Mouse (Mus musculus): ENCODE data around the gene Mgrn1.

The Mgrn1 gene

GRCm38 (mm10) chr16:4879101-4879707 lies 6.8 kb upstream of the Mgrn1 start:
- DNase-seq (ENCODE audit: low read depth): peak; percentile 59

GRCm38 (mm10) chr16:4879708-4880124 lies 6.3 kb upstream of the Mgrn1 start:
- DNase-seq (ENCODE audit: low read depth): peak; percentile 87

DNA sequence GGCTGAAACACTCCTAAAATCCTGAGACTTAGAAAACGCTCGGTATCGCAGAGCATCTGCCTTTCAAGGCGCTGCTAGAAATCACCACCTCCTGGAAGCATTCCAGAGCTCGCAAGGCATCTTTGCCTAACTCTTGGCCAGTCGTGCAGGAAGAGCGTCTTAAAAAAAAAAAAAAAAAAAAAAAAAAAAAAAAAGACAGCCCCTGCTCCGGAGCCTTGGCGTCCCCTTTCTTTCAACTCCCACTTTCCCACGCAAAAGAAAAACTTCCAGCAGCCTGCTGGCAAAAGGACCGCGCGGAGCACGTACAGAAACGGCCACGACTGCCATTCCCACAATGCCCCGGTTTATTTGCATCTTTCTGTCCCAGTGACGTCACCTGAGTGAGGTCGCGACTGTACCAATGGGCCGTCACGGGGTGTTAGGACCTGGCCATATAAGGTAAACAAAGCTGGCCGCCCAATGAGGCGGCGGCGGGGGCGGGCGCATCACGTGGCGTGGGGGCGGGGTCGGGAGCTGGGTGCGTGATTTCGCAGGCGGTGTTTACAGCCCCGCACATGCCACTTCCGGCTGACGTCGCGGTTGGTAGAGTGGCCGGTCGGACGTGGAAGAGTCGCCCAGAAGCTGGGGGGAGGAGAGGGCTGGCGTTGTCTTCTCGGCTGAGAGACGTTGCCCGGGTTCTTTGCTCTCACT lies 5.8 kb upstream of the Mgrn1 start, which contains the start of gene Ubald1:
TSS of gene Ubald1 (minus strand) at position 180 of the 690 bp plus-strand sequence.
- peak; percentile 100 for DNase-seq (ENCODE audit: low read depth)

DNA sequence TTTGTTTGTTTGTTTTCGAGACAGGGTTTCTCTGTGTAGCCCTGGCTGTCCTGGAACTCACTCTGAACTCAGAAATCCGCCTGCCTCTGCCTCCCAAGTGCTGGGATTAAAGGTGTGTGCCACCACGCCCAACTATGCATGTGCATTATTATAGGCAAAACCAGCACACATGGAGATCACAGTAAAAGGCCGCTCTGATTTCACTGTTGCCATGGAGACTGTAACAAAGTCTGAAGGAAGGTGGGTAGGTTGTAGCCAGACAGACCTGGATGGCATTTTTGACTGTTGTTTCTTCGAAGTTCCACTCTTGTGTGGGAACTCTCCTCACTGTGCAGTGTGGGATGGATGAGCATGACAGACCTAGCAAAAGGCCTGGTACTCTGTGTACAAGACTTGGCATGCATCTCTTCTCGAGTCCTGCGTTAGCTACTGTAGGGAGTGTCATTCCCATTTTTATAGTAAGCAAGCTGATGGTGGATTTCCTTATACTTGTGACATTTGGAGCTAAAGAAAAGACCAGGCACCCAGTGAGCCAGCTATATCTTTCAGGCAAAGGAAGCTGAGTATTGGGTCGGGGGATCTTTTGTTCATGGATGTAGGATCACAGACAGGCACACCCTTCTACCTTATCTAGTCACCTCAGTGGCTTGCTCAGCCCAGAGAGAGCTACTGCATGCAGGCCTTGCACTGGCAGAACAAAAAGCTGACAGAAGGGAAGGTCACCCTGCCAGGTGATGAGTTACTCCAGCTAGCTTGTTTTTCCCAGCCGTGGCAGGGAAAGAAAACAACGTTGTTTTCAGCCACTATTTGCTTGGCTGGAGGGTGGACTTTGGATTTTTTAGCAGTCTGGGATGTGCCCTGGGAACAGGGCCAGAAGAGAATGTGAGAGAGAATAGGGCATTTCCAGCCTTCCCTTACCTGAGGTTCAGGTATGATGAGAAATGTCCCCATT lies 4.4 kb upstream of the Mgrn1 start:
- no peak for DNase-seq (ENCODE audit: low read depth)

DNA sequence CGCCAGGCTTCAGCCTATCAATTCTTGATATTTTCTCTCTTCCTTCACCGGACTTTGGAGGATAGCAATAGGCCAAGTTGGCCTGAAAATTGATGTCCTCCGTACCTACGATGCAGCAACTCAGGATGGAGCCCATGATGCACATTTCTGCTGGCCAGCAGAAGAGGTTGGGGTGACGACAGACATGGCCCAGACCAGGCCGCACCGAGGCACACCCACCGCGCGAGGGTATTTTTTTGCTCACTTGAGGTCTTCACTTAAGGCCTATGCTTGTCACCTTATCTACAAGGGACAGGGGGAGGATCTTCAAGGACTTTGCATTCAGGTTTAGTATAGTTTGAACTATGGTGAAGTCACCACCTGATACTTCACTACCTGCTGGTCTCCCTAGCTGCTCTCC lies 1.1 kb upstream of the Mgrn1 start:
- DNase-seq (ENCODE audit: low read depth): no peak

DNA sequence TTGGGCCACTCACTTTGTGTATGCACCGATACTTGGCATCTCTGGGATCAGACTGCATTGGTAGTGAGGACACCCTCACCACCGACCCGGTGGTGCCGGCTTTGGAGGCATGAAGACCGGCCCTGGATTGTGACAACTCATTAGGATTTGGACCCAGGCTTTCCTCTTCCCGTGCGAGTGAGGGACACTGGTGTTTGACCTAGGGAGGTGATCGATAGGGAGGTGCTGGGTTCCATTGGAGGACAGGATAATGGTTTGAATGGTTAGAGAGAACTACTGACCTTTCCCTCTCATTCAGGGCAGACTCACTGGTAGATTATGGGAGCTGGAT lies 606 bp downstream of the Mgrn1 start:
- DNase-seq (ENCODE audit: low read depth): no peak

GRCm38 (mm10) chr16:4890201-4890709 lies 4.2 kb downstream of the Mgrn1 start:
- no peak for DNase-seq (ENCODE audit: low read depth)

DNA sequence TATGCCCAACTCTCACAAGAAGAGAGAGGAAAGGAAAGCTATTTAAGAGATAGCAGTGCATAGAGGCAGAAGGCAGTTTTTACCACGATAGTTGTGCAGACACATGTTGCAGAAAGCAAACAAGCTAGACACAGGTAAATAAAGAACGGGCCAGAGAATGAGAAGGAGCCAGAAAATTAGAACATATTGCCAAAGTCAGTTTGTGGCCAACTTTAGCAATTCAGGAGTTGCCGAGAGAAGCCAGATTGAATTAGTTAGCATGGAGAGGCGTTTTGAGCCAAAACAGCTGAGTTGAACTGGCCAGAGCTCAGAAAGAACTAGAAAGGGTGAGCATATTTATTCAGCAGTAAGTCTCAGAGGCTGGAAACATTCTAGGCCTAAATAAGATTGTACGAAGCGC lies 6.1 kb downstream of the Mgrn1 start:
- no peak for DNase-seq (ENCODE audit: low read depth)

DNA sequence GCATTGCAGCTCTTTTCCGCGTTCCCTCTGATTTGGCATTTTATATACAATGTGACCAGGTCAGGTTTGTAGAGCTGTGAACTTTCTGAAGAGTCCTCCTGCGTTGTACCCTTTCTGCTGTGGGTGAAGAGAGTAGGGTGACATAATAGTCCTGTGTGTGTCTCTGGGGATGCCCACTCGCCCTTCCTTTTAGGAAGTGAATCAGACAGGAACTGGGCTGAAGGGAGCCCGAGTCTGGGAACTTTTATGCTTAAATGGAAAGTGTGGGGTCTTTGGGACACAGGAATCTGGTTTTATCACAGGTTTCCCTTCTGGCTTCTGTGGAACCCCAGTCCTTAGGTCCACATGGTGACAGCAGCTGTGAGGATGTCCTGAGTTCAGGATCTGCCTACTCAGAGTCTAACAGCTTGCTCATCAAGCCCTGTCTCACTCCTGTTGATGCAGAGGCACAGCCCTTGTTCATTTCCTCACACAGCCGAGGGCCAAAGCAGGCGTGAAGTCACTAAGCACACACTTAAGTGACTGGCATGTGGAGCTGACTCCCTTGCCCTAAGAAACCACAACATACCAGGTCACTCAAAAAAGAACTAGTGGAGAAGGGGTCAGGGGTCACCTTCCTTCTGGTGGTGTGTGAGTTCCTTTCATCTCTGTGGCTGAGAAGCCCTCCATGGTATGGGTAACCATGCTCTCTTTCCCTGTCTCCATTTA lies 8.3 kb downstream of the Mgrn1 start:
- peak; percentile 60 for DNase-seq (ENCODE audit: low read depth)

DNA sequence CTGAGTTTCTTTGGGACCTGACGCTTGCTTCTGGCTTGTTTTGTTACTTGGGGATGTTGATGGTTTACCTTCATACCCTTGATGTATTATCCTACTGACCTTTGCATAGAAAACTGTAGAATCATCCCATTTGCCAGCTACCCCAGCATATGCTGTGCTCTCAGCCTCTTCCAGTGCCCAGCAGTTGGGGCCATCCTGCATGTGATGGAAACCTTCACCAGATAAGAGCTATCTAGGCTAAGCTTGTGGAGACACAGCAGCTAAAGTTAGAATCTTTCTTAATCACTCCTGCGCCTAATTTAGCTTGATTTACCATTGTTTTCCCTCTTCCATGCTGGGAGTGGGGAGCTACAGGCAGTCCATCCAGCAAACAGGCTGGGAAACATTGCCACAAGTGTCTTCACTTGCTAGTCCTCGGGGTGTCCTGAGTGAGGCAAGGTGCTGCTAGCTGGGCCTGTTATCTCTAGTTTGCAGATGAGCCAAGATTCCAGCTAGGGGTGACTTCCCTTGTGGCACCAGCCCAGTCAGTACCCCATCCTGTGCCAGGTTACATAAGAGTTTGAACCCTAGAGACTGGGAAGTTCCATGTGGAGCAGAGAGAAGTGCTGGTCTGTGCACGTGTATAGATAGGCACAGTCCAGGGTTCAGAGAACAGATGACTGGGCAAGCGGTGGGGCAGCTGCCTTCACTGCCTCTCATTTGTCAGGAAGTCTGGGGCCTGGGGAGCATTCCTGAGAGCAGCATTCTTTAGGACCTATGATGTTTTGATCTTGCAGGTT lies 10.4 kb downstream of the Mgrn1 start:
- peak; percentile 47 for DNase-seq (ENCODE audit: low read depth)

GRCm38 (mm10) chr16:4897146-4897730 lies 11.2 kb downstream of the Mgrn1 start:
- no peak for DNase-seq (ENCODE audit: low read depth)

DNA sequence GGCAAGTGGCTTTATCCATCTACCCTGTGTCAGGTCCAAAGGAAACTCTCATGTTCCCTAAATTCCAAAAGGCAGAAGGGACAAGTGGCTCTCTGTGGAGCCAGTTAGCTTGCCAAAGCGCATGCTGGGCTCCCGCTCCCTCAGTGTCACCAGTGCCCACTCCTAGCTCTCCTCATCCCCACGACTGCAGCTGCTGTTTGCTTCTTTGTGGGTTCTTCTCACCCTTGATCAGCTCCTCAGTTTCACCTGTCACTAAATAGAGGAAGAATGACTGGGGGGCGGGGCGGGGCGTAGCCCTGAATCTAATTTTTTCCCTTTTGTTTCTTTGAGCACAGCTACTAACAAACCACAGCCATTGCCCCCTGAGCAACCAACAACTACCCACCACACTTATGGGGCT lies 12.8 kb downstream of the Mgrn1 start:
- DNase-seq (ENCODE audit: low read depth): no peak

GRCm38 (mm10) chr16:4899711-4900110 lies 13.7 kb downstream of the Mgrn1 start:
- DNase-seq (ENCODE audit: low read depth): no peak

DNA sequence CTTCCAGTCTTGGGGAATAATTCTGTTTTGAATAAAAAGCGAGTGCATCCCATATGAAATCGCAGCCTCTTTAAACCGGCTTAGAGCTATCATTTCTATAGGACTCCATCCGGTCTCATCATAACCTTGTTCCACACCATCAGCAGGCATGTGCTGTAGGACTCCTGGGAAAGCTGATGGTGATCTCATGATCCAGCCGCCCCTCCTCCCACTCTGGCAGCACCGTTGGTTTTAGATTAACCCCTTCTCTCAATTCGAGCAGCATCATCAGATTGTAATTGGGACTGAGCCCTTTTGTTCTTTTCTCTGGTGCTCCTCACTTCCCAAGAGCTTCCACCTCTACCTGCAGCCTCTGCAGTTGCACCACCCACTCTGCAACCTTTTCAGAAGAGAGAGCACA lies 15.1 kb downstream of the Mgrn1 start:
- no peak for DNase-seq (ENCODE audit: low read depth)

GRCm38 (mm10) chr16:4902390-4902789 lies 16.3 kb downstream of the Mgrn1 start:
- DNase-seq (ENCODE audit: low read depth): no peak

DNA sequence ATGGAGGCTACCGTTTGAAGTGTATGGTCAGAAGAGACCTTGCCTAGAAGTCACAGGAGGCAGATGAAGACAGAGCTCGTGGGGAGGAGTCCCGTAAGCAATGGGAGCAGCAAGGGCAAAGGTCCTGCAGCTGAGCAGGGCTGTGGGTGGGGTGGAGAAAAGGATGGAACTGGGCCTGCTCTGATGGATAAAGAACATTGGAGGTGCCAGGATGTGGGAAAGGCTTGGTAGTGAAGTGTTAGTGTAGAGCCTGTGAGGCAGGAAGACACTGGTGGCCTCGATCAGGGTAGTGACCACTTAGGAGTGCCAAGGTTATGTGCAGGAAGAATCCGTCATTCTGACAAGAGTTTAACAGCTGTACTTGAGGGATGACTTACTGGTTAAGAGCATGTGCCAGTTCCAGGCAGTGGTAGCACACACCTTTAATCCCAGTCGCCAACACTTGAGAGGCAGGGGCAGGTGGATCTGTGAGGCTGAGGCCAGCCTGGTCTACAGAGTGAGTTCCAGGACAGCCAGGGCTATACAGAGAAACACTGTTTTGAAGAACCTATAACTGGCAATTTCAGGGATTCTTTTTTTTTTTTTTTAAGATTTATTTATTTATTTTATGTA lies 17.5 kb downstream of the Mgrn1 start:
- DNase-seq (ENCODE audit: low read depth): no peak

- DNase-seq (ENCODE audit: low read depth): no peak
Measured at GRCm38 (mm10) chr16:4904878-4905277, 18.8 kb downstream of the Mgrn1 start.

DNA sequence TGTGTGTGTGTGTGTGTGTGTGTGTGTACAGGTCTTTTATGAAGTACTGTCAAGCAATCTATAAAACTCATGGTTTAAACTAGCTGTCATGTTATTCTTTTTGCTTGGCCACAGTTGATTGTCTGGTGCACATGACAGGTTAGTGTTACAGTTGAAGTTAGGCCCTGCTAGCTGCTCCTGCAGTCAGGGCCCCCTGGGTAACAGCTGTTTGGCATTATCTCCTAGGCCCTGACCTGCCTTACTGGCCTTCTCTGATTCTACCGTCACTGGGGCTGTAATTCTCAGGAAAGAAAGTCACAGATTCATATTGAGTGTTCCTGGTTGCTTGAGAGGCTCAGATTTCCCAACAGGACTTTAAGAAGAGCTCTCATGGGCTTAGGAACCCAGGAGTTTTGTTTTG lies 19.5 kb downstream of the Mgrn1 start:
- no peak for DNase-seq (ENCODE audit: low read depth)

- DNase-seq (ENCODE audit: low read depth): no peak
Measured at GRCm38 (mm10) chr16:4906559-4906958, 20.5 kb downstream of the Mgrn1 start.

DNA sequence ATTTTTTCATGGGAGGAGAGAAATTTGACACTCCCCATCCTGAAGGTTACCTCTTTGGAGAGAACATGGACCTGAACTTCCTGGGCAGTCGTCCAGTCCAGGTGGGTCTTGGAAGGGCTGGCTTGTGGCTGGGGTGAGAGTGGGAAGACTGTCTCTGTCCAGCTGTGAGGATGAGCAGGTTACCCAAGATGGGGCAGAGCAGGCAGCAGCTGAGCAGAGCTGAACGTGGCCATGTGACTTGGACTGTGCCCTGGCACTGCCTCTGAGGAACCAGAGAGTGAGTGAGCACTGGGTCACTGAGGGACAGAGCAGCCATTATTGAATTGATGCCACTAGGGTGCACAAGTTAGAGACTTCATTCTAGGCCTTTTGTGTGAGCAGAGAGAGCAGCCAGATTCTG lies 21.3 kb downstream of the Mgrn1 start:
- DNase-seq (ENCODE audit: low read depth): no peak
